Mouse (Mus musculus): ENCODE measurements around the gene Atxn1. TPM values are rescaled to one million over a fixed set of nuclear protein-coding genes. Genes with fewer than 3 reads are reported as not detected.
A peak's percentile ranks its signal among the peaks of the same experiment; 100 is the strongest.

Atxn1 gene
- total and polyA plus RNA-seq, 3 experiments, result 7.5 to 30.1 (median 27.3) TPM

GRCm38 (mm10) chr13:45875686-45876367 is 89.0 kb downstream of the Atxn1 start:
- no peaks in the 10 kb centered on the region for H3K27me3 ChIP-seq (ENCODE audit: control insufficient read depth, insufficient read depth, low read length)
- no peak overlapping the region for H3K27ac ChIP-seq
- DNase-seq, result no peak
- no peaks in the 10 kb centered on the region; the same call in 1 of the 2 replicates for H3K36me3 ChIP-seq (ENCODE audit: control insufficient read depth, insufficient read depth, low read length)
- peaks cover 6% of the 10 kb centered on the region for H3K4me1 ChIP-seq (ENCODE audit: control insufficient read depth, insufficient read depth, low read length)
- no peaks in the 10 kb centered on the region; the same call in 1 of the 2 replicates for H3K79me2 ChIP-seq (replicated peaks; ENCODE audit: control insufficient read depth, insufficient read depth, low read length)
- TF ChIP-seq POLR2A (IDR thresholded peaks at IDR 0.05; ENCODE audit: insufficient read depth, low read depth, low read length) (no peak), CTCF (IDR thresholded peaks at IDR 0.05) (no peak), EP300 (IDR thresholded peaks at IDR 0.05; ENCODE audit: insufficient read depth, low read depth, low read length) (no peak)
- intact Hi-C loops (cut with DNase I), result no loop called here
- no peak overlapping the region for H3K9ac ChIP-seq (ENCODE audit: low read depth, low read length)
- H3K4me3 ChIP-seq, result no peak overlapping the region
- WGBS, result 79% methylated on average over 6 of the region's 6 CpGs

- WGBS, result 76% methylated on average over 4 of the region's 4 CpGs
- Histone ChIP-seq H3K27me3 (ENCODE audit: control insufficient read depth, insufficient read depth, low read length) (no peaks in the 10 kb centered on the region), H3K27ac (peak overlapping the region; percentile 60), H3K36me3 (ENCODE audit: control insufficient read depth, insufficient read depth, low read length) (no peaks in the 10 kb centered on the region; the same call in 1 of the 2 replicates), H3K9ac (ENCODE audit: low read depth, low read length) (no peak overlapping the region), H3K4me3 (no peak overlapping the region), H3K4me1 (ENCODE audit: control insufficient read depth, insufficient read depth, low read length) (peaks cover 3% of the 10 kb centered on the region), H3K79me2 (replicated peaks; ENCODE audit: control insufficient read depth, insufficient read depth, low read length) (no peaks in the 10 kb centered on the region; the same call in none of the 2 replicates)
- intact Hi-C loops (cut with DNase I), result no loop called here
- no peak for TF ChIP-seq POLR2A (IDR thresholded peaks at IDR 0.05; ENCODE audit: insufficient read depth, low read depth, low read length)
- no peak for TF ChIP-seq EP300 (IDR thresholded peaks at IDR 0.05; ENCODE audit: insufficient read depth, low read depth, low read length)
- TF ChIP-seq CTCF (IDR thresholded peaks at IDR 0.05), result no peak
- no peak for DNase-seq
Measured at GRCm38 (mm10) chr13:45874196-45874595, 90.6 kb downstream of the Atxn1 start.

- TF ChIP-seq POLR2A (IDR thresholded peaks at IDR 0.05; ENCODE audit: insufficient read depth, low read depth, low read length) (no peak), EP300 (IDR thresholded peaks at IDR 0.05; ENCODE audit: insufficient read depth, low read depth, low read length) (no peak), CTCF (IDR thresholded peaks at IDR 0.05) (no peak)
- Histone ChIP-seq H3K4me1 (ENCODE audit: control insufficient read depth, insufficient read depth, low read length) (peaks cover 3% of the 10 kb centered on the region), H3K27me3 (ENCODE audit: control insufficient read depth, insufficient read depth, low read length) (no peaks in the 10 kb centered on the region), H3K9ac (ENCODE audit: low read depth, low read length) (no peak overlapping the region), H3K27ac (no peak overlapping the region), H3K4me3 (no peak overlapping the region), H3K79me2 (replicated peaks; ENCODE audit: control insufficient read depth, insufficient read depth, low read length) (no peaks in the 10 kb centered on the region; the same call in none of the 2 replicates), H3K36me3 (ENCODE audit: control insufficient read depth, insufficient read depth, low read length) (no peaks in the 10 kb centered on the region; the same call in 1 of the 2 replicates)
- DNase-seq, result no peak
- intact Hi-C loops (cut with DNase I), result no loop called here
- 91% methylated on average over 7 of the region's 7 CpGs for WGBS
Measured at GRCm38 (mm10) chr13:45872966-45873365, 91.8 kb downstream of the Atxn1 start.

- DNase-seq, result peak; percentile 33 to 47
- WGBS, result 74% methylated on average over 14 of the region's 14 CpGs
Measured at GRCm38 (mm10) chr13:45872041-45872746, 92.6 kb downstream of the Atxn1 start.

DNA sequence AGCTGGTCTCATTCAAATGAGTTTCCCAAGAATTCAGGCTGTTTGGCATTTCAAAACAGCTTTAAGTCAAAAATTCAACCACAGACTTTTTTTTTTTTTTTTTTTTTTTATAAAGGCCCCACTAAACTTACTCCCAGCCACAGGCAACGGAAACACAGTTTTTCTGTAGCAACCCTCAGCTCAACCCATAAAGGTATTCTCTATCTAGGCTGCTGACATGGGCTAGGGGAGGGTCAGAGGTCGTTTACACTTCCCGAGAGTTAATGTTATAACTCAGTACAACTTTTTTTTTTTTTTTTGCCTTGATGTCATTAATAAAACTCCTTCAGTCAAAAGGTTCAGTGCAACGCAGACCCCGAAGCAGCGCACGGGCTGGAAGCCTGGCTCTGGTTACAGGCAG is 93.3 kb downstream of the Atxn1 start:
- no peaks in the 10 kb centered on the region; the same call in none of the 2 replicates for H3K79me2 ChIP-seq (replicated peaks; ENCODE audit: control insufficient read depth, insufficient read depth, low read length)
- 74% methylated on average over 7 of the region's 7 CpGs for WGBS
- no peaks in the 10 kb centered on the region for H3K27me3 ChIP-seq (ENCODE audit: control insufficient read depth, insufficient read depth, low read length)
- no peak overlapping the region for H3K9ac ChIP-seq (ENCODE audit: low read depth, low read length)
- H3K4me3 ChIP-seq, result peak overlapping the region; percentile 29; the same call in 1 of the 2 replicates
- H3K27ac ChIP-seq, result peak overlapping the region; percentile 51; the same call in 1 of the 2 replicates
- H3K4me1 ChIP-seq (ENCODE audit: control insufficient read depth, insufficient read depth, low read length), result peaks cover 4% of the 10 kb centered on the region
- intact Hi-C loops (cut with DNase I), result no loop called here
- H3K36me3 ChIP-seq (ENCODE audit: control insufficient read depth, insufficient read depth, low read length), result peaks cover 3% of the 10 kb centered on the region
- DNase-seq, result no peak
- no peak for TF ChIP-seq POLR2A (IDR thresholded peaks at IDR 0.05; ENCODE audit: insufficient read depth, low read depth, low read length)
- TF ChIP-seq CTCF (IDR thresholded peaks at IDR 0.05), result no peak
- no peak for TF ChIP-seq EP300 (IDR thresholded peaks at IDR 0.05; ENCODE audit: insufficient read depth, low read depth, low read length)

More at GRCm38 (mm10) chr13:45872041-45872746, 92.6 kb downstream of the Atxn1 start:
- H3K79me2 ChIP-seq (replicated peaks; ENCODE audit: control insufficient read depth, insufficient read depth, low read length), result no peaks in the 10 kb centered on the region; the same call in none of the 2 replicates
- peaks cover 4% of the 10 kb centered on the region for H3K4me1 ChIP-seq (ENCODE audit: control insufficient read depth, insufficient read depth, low read length)
- H3K36me3 ChIP-seq (ENCODE audit: control insufficient read depth, insufficient read depth, low read length), result no peaks in the 10 kb centered on the region; the same call in 1 of the 2 replicates
- intact Hi-C loops (cut with DNase I), result no loop called here
- H3K27ac ChIP-seq, result peak overlapping the region; percentile 51
- no peak for TF ChIP-seq CTCF (IDR thresholded peaks at IDR 0.05)
- TF ChIP-seq POLR2A (IDR thresholded peaks at IDR 0.05; ENCODE audit: insufficient read depth, low read depth, low read length), result 0 out of 2 replicates have a peak, but pooled peaks have one; percentile 32
- H3K4me3 ChIP-seq, result peak overlapping the region; percentile 29
- no peaks in the 10 kb centered on the region for H3K27me3 ChIP-seq (ENCODE audit: control insufficient read depth, insufficient read depth, low read length)
- peak overlapping the region; percentile 38; the same call in 1 of the 2 replicates for H3K9ac ChIP-seq (ENCODE audit: low read depth, low read length)

Data from heart, adult 2 months (tissue).